Mouse (Mus musculus) myocyte (in vitro differentiated cells): ENCODE measurements around the gene Irak2. TPM values are rescaled to one million over a fixed set of nuclear protein-coding genes. Genes with fewer than 3 reads are reported as not detected.

Experiments
- H3K27me3 ChIP-seq: one replicate; pipeline ENCODE4 v1.6.1; 2011; ENCODE audit not compliant: control insufficient read depth, insufficient read depth, insufficient read length
- H3K36me3 ChIP-seq: one replicate; pipeline ENCODE4 v1.6.1; 2011; ENCODE audit not compliant: control insufficient read depth, insufficient read depth
- H3K4me2 ChIP-seq: one replicate; pipeline ENCODE4 v1.6.1; 2011; ENCODE audit warnings: low read depth, control low read depth
- H3K4me3 ChIP-seq: one replicate; pipeline ENCODE4 v1.5.1; 2011; ENCODE audit warnings: mild to moderate bottlenecking, control low read depth, moderate library complexity
- H3K79me2 ChIP-seq: one replicate; pipeline ENCODE4 v1.6.1; 2011; ENCODE audit not compliant: control insufficient read depth, insufficient read depth
- H3ac ChIP-seq: one replicate; pipeline ENCODE4 v1.6.1; 2011; ENCODE audit not compliant: control insufficient read depth, insufficient read length
- CEBPB ChIP-seq: IDR thresholded peaks from 2 replicates; pipeline ENCODE4 v1.6.1; 2011; ENCODE audit warnings: mild to moderate bottlenecking, moderate library complexity; ENCODE audit not compliant: poor library complexity, insufficient read depth, severe bottlenecking
- E2F4 ChIP-seq: IDR thresholded peaks from one replicate; pipeline ENCODE4 v1.6.1; 2011; ENCODE audit warnings: mild to moderate bottlenecking, control low read depth, moderate library complexity; ENCODE audit not compliant: insufficient read depth
- MAX ChIP-seq: IDR thresholded peaks from one replicate; pipeline ENCODE4 v1.6.1; 2011; ENCODE audit warnings: low read depth, mild to moderate bottlenecking, control low read depth
- MYOD1 ChIP-seq, 3 experiments: IDR thresholded peaks; one replicate each; pipeline ENCODE4 v1.6.1; 2011; ENCODE audit warnings: control low read depth in 2 of 3, low read depth in 2 of 3, mild to moderate bottlenecking in 2 of 3, moderate library complexity in 1 of 3; ENCODE audit not compliant: insufficient read length in 2 of 3, control insufficient read depth in 1 of 3
- MYOG ChIP-seq, 3 experiments: IDR thresholded peaks; one replicate each; pipeline ENCODE4 v1.6.1; 2011; ENCODE audit warnings: control low read depth in 2 of 3, low read depth in 2 of 3, mild to moderate bottlenecking in 2 of 3; ENCODE audit not compliant: insufficient read length in 2 of 3, control insufficient read depth in 1 of 3, insufficient read depth in 1 of 3
- POLR2A ChIP-seq: IDR thresholded peaks from one replicate; pipeline ENCODE4 v1.6.1; 2011; ENCODE audit warnings: low read depth, mild to moderate bottlenecking, control low read depth, moderate library complexity; ENCODE audit not compliant: insufficient read length
- POLR2AphosphoS2 ChIP-seq: IDR thresholded peaks from one replicate; pipeline ENCODE4 v1.6.1; 2011; ENCODE audit warnings: low read depth, control low read depth; ENCODE audit not compliant: insufficient read length
- REST ChIP-seq: IDR thresholded peaks from one replicate; pipeline ENCODE4 v1.6.1; 2011; ENCODE audit warnings: mild to moderate bottlenecking, control low read depth, moderate library complexity; ENCODE audit not compliant: insufficient read depth, insufficient read length
- SRF ChIP-seq: IDR thresholded peaks from one replicate; pipeline ENCODE4 v1.6.1; 2011; ENCODE audit warnings: low read depth; ENCODE audit not compliant: control insufficient read depth, insufficient read length
- TCF12 ChIP-seq: IDR thresholded peaks from one replicate; pipeline ENCODE4 v1.6.1; 2011; ENCODE audit warnings: mild to moderate bottlenecking, control low read depth; ENCODE audit not compliant: poor library complexity, insufficient read depth, severe bottlenecking
- TCF3 ChIP-seq: IDR thresholded peaks from one replicate; pipeline ENCODE4 v1.6.1; 2011; ENCODE audit warnings: low read depth, control low read depth; ENCODE audit not compliant: insufficient read length
- USF1 ChIP-seq: IDR thresholded peaks from one replicate; pipeline ENCODE4 v1.6.1; 2011; ENCODE audit warnings: low read depth, mild to moderate bottlenecking, control low read depth, moderate library complexity
- polyA plus RNA-seq: library from polyadenylated mRNA; unstranded; fragments of >200 nt; fragmentation: generic; extraction: Trizol; gene quantifications from one replicate; pipeline ENCODE4 v1.2.1, GENCODE M21; 2012; ENCODE audit warnings: missing spikeins

Irak2 gene
- polyA plus RNA-seq, 1 experiment, result 17.0 TPM

GRCm38 (mm10) chr6:113658226-113658625 is 20.0 kb downstream of the Irak2 start:
- H3K36me3 ChIP-seq, result no peaks in the 10 kb centered on the region
- H3ac ChIP-seq, result no peak overlapping the region
- H3K4me2 ChIP-seq, result no peak overlapping the region
- no peaks in the 10 kb centered on the region for H3K27me3 ChIP-seq
- no peak overlapping the region for H3K4me3 ChIP-seq
- H3K79me2 ChIP-seq, result no peaks in the 10 kb centered on the region
- TF ChIP-seq MYOG (IDR thresholded peaks at IDR 0.05; ENCODE audit: control insufficient read depth in 1 of 3, insufficient read depth in 1 of 3, insufficient read length in 2 of 3, low read depth in 2 of 3) (peak in 1 of 3 experiments; percentile 22), MYOD1 (IDR thresholded peaks at IDR 0.05; ENCODE audit: control insufficient read depth in 1 of 3, insufficient read length in 2 of 3, low read depth in 2 of 3) (peak in 1 of 3 experiments; percentile 35), TCF3 (no peak), E2F4 (no peak)

- H3ac ChIP-seq, result no peak overlapping the region
- no peak overlapping the region for H3K4me2 ChIP-seq
- no peak overlapping the region for H3K4me3 ChIP-seq
- no peaks in the 10 kb centered on the region for H3K79me2 ChIP-seq
- no peaks in the 10 kb centered on the region for H3K27me3 ChIP-seq
- TF ChIP-seq SRF (no peak), CEBPB (no peak), E2F4 (no peak), MYOG (IDR thresholded peaks at IDR 0.05; ENCODE audit: control insufficient read depth in 1 of 3, insufficient read depth in 1 of 3, insufficient read length in 2 of 3, low read depth in 2 of 3) (no peak), TCF3 (no peak), MYOD1 (IDR thresholded peaks at IDR 0.05; ENCODE audit: control insufficient read depth in 1 of 3, insufficient read length in 2 of 3, low read depth in 2 of 3) (no peak), POLR2AphosphoS2 (no peak), MAX (no peak), POLR2A (no peak)
- no peaks in the 10 kb centered on the region for H3K36me3 ChIP-seq
These were observed 21.6 kb downstream of the Irak2 start for GRCm38 (mm10) chr6:113659648-113660491.

- H3K4me3 ChIP-seq, result no peak overlapping the region
- H3ac ChIP-seq, result no peak overlapping the region
- TF ChIP-seq MYOG (IDR thresholded peaks at IDR 0.05; ENCODE audit: control insufficient read depth in 1 of 3, insufficient read depth in 1 of 3, insufficient read length in 2 of 3, low read depth in 2 of 3) (no peak), REST (no peak), TCF3 (no peak), MYOD1 (IDR thresholded peaks at IDR 0.05; ENCODE audit: control insufficient read depth in 1 of 3, insufficient read length in 2 of 3, low read depth in 2 of 3) (no peak)
- peak overlapping the region; percentile 8 for H3K4me2 ChIP-seq
- no peaks in the 10 kb centered on the region for H3K27me3 ChIP-seq
- no peaks in the 10 kb centered on the region for H3K36me3 ChIP-seq
- H3K79me2 ChIP-seq, result no peaks in the 10 kb centered on the region
These were observed 22.5 kb downstream of the Irak2 start for GRCm38 (mm10) chr6:113660492-113661352.

GRCm38 (mm10) chr6:113661353-113662241 is 23.3 kb downstream of the Irak2 start:
- no peaks in the 10 kb centered on the region for H3K27me3 ChIP-seq
- H3K79me2 ChIP-seq, result no peaks in the 10 kb centered on the region
- H3ac ChIP-seq, result no peak overlapping the region
- TF ChIP-seq CEBPB (no peak), E2F4 (no peak), POLR2A (no peak), POLR2AphosphoS2 (no peak), REST (no peak), MAX (no peak), USF1 (no peak), SRF (no peak), TCF3 (no peak), MYOD1 (IDR thresholded peaks at IDR 0.05; ENCODE audit: control insufficient read depth in 1 of 3, insufficient read length in 2 of 3, low read depth in 2 of 3) (no peak), MYOG (IDR thresholded peaks at IDR 0.05; ENCODE audit: control insufficient read depth in 1 of 3, insufficient read depth in 1 of 3, insufficient read length in 2 of 3, low read depth in 2 of 3) (no peak), TCF12 (no peak)
- no peaks in the 10 kb centered on the region for H3K36me3 ChIP-seq
- no peak overlapping the region for H3K4me3 ChIP-seq
- peak overlapping the region; percentile 10 for H3K4me2 ChIP-seq
